Mouse (Mus musculus) ES-Bruce4 (cell line): ENCODE data around the gene Ccr8.

Experiments
- CTCF ChIP-seq: IDR thresholded peaks from one replicate; pipeline ENCODE4 v1.8.1; 2011; ENCODE audit warnings: low read depth, low read length
- EP300 ChIP-seq: IDR thresholded peaks from 2 replicates; pipeline ENCODE4 v1.6.1; 2011; ENCODE audit warnings: low read depth, low read length; ENCODE audit not compliant: insufficient read depth
- POLR2A ChIP-seq: IDR thresholded peaks from one replicate; pipeline ENCODE4 v1.8.1; 2011; ENCODE audit warnings: low read length; ENCODE audit not compliant: insufficient read depth

DNA sequence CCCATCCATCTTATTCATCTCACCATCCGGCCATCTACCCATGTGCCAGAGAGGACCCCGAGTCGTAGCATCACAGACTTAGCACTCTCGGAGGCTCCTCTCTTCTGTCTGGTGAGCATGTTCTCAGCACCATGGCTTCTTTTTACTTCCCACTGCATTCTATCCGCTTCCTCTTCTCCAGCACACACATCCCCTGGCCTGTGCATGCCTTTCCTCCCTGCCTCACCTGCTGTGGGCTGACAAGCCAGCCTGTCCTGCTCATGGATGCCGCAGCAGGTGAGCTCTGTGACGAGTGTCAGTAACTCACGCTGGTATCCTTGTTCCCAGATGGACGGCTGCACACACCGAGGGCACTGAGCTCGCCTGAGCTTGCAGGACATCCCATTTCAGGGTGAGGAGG lies 22.1 kb upstream of the Ccr8 start, which contains the start of gene Cx3cr1:
- TF ChIP-seq CTCF (no peak), EP300 (no peak), POLR2A (no peak)
